Mouse (Mus musculus) CD4-positive helper T cell, adult 2 months (primary cell): ENCODE measurements at regions not wholly inside any gene's neighbourhood (a gene's known extent, or its start where the extent isn't known, plus 50 kb on each side); places are given as distances from the start of the nearest gene placed in this dataset.

Experiments used
- DNase-seq: peaks from one replicate; pipeline ENCODE4 v3.0.0-alpha.2; 2012; ENCODE audit warnings: low read depth, missing footprints, low spot score

DNA sequence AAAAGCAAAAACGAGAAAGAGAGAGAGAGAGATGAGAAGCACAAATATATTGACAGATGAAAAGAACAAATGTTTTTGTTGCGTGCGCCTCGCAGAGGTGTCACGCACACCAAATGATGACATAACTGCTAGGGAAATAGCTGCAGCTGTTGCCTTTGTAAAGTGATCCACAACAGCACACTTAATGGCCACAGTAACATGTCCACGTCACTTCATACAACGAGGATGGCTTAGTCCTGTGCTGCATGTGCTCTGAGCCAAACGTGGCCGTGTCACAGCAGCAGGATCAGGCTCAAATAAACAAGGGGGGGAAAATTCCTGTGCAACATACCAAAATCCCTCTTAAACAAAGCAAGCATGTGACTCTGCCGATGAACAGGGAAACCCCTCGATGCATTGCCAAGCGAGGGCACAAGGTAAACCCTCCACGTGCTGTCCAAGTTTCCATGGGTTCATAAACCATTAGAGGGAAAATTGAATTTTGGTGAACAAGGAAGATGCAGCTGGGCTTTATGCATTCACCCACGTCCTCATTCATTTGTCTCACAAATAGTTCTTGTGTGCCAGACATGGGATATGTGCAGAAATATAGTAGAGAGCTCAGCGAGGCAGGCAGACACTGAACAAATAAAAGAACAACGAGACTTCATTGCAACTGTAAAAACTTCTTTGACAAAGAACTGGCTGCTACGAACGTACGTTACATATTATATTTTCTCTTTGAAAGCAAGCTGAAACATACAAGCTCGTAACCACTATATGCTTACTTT is 223.0 kb upstream of the Pard3b start:
- no peak for DNase-seq

DNA sequence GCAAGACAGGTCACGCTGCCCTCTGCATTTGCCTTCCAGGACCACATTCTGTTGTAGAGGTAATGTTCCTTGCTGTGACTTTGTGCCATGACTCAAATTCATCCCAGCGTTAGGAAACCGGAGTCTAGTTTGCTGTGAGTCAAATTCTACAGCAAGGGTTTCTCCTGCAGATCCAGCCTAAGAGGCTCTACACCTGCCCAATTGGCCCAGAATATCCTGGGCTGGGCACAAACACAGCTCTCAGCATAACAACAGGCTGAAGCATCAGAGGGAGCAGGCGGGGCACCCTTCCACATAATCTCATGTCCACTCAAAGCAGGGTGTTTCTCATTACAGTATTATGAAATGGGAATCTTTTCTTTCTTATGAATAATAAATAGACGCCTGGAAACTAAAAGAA is 220.2 kb upstream of the Pard3b start:
- DNase-seq, result no peak

DNA sequence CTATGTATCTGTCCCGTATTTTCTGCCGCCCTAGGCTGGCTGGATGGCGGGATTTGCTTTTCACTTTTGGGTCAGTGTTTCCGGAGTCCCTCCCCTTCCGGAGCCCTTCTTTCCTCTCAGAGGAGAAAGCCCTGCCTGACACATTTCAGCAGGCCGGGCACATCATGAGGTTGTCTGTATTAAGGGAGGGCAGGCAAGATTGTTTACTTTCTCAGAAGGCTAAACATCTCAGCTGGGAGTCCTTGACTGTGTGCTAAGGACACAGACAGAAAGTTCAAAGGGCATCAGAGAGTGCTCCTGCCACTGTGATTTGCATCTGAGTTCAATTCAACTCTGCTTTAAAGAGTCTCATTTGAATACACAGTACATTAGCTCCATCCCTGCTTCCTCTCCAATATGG is 218.8 kb upstream of the Pard3b start:
- DNase-seq, result no peak

DNA sequence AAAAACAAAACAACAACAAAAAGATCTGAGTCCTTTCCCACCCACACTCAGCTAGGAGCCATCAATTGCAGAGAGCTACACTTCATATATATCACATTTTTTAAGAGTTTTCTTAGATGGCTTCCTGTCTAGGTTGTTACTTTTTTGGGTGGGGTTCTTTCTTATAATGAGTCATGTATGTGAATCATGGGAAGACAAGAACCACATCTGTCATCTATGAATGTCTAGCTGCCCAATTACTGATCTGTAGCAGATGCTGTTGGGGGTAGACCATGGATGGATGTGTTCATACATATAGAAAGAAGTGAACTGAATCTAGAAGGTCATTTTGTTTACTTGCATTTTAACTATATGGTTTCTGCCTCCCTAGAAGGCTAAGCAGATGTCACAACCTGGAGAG is 215.4 kb upstream of the Pard3b start:
- DNase-seq, result peak; percentile 39

DNA sequence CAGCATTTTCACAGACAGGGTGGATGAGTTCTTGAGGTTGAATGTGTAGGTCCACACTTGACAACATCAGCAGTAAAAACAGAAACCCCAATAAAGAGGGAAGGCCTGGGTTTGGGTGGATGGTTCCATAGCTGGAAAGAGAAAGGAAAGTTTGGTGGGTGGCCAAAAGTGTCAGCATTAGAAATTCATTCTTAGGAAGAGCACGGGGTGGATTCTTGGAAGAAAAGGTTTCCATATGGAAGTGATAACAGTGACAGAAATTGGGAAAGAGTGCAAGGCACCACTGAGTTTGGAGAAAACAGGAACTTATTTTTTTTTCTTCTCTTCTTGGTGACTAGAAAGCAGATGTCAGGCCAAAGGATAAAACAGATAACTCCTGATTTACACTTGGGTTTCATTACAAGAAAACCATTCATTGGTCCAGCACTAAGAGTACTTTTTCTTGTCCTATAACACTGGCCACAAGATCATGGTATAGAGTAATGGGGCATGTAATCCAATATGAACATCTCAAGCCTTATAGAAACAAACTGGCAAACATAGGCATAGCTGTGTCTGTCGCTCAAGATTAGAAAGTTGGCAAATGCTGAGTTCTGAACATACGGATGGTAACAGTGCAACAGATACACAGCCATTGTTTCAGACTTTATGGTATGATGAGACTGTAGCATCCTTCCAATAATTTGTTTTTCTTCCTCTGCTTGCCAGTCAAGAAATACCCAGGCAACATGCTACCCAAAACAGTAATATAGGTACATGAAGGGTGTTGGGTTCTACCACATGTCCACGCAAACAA is 209.7 kb upstream of the Pard3b start:
- DNase-seq, result no peak

DNA sequence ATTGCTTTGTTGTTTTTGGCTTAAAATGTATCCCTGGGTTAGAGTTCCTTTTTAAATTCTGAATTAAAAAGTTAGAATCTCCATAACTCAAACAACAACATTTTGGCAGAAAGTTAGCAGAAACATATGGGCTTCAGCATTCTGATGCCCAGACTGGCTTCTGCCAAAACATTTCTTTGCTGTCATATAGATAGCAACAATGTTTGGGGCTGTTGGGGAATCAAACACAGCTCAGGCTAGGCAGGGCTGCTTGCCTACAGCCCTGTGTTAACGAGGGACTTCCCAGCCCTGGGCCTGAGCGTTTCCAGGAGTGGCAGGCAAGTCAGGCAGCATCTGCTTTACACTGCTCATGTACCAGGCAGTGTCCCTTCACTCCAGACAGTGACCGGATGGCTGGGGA is 201.0 kb upstream of the Pard3b start:
- DNase-seq, result no peak

DNA sequence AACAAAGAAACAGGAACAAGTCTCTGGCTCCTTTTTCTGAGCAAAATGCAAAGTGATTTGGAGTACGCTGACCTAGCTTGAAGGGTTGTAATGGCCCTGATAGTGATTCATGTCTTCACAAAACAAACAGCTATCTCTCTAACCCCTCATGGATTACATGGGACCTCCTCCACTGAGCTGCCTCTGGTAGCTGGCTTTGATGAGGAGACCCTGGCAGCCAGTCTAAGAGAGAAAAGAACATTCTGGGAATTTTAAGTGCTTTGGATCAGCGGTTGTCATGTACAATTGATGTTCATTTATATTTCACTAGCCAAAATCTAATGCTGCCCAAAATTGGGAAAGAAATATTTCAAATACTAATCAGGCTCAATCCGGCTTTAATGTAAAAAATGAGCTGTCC is 177.2 kb upstream of the Pard3b start:
- DNase-seq, result no peak

DNA sequence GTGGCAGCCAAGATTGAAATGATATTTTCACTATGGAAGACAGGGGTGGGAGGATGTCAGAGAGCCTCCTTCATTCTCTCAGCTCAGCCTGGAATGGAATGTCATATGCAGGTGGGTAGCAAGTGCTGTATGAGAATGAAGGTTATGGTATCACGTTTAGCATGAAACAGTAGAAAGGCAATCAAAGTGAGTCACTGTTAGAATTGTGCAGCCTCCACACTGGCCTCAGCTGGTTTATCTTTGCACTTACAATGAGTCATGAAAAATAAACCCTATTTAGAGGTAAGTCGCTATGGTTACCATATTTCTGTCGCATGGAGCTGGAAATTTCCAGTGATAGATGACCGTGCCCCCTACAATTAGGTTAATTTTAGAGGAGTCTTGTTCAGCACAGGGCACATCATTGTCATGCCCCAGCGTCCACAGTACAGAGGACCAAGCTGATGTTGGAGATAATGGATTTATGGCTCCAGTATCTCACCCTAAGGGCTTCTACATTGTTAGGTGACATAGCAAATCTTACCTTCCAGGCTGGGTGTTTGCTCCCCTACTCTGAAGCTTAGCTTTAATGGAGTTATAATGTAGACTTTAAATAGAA is 167.9 kb upstream of the Pard3b start:
- no peak for DNase-seq

DNA sequence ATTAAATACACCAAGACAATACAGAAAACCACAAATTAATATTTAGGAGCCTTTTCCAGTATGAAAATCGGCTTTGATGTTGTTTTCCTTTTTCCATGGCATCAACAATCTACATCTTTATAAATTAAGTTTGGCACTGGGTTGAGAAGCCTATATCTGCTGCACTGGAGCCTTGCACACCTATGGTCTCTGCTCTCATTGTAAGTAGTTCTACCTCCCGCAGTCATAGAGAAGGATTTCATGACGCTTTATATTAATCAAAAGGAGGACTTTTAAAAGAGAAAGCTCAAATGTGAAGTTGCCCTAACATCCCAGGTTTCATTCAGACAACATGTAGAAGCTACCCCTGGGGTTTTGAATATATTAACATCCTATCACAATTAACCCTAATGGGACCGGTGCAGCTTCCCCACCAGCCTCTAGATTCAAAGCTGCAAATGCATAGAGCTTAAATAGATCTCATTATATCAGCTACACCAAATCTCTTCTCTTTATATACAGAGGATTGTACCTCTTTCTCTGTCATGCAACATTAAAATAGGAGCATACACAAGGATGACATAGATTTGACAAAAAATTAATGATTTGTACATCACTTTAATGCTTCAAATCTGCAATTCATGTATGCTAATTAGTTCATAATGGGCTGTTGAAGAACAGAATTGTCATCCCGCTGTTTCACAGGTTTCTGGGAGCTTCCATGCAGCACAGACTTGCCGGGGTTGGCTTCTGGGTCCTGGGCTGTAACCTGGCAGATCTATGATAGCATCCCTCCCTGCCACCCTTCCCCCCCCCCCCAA is 166.6 kb upstream of the Pard3b start:
- no peak for DNase-seq

DNA sequence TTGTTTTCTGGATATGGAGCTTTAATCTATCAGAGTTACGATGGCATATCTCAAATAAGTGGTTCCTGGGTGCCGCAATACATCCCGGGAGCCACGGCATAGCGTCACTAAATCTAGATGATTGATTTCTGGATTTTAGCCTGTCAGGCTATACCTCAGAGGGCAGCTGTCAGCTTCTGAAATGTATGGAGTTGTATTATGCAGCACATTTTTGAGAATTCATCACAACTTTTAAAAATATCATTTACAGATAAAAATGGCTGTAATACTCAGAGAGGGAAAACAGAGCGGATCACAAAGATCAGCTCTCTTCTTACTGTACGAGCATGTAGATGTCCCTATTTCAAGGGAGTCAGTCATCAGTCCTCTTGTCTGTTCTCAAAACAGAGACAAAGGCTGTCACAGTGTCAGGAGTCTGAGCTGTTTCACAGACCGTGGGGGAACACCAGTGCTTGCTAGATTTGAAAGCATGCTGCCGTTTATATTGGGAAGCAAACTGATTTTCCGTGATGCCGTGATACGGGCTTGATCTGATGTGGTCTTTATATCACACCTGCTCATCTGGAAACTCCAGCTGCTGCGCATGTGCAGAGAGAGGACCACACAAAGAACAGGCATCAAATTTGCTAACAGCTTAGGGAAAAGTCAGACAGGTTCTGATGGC is 165.9 kb upstream of the Pard3b start:
- DNase-seq, result no peak

DNA sequence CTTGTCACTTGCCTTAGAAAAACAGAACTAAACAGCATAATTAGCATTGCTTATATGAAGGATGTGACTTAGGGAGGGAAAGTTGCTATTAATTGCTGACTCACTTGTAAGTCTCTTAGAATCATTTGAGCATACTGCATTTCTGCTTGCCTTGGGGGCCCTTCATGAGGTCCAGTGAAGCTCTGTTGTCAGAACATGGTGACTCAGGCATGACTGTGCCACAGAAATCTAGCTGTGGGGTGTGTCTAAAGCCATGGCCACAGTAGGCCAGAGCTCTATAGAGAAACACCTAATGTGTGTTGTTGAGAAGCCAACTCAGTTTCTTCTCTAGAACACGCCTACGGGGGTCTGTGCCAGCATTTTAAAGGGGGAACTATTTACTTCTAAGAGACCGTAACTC is 153.2 kb upstream of the Pard3b start:
- DNase-seq, result no peak

DNA sequence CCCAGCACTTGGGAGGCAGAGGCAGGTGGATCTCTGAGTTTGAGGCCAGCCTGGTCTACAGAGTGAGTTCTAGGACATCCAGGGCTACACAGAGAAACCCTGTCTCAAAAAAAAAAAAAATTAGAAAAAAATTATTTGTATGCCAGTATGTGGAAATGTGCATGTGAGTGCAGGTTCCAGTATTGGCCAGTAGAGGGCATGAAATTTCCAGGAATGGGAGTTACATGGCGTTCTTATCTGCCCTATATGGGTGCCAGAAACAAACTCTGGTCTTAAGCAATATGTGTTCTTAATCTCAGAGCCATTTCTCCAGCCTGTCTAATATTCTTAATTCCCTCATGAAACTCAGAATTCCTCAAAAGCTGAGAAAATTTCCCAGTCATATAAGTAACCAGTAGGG is 113.7 kb upstream of the Pard3b start:
- DNase-seq, result no peak

DNA sequence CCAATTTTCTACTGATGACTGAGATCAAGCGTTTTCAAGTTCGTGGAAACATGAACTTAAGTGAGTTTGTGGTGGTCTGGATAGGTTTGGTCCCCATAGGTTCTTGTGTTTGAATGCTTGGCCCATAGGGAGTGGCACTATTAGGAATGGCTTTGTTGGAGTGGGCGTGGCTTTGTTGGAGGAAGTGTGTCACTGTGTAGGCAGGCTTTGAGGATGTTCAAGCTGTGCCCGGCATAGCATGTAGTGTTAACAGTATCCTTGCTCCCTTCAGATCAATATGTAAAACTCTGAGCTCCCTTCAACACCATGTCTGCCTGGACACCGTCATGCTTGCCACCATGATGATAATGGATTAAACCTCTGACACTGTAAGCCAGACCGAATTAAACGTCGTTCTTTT is 112.7 kb upstream of the Pard3b start:
- DNase-seq, result no peak

DNA sequence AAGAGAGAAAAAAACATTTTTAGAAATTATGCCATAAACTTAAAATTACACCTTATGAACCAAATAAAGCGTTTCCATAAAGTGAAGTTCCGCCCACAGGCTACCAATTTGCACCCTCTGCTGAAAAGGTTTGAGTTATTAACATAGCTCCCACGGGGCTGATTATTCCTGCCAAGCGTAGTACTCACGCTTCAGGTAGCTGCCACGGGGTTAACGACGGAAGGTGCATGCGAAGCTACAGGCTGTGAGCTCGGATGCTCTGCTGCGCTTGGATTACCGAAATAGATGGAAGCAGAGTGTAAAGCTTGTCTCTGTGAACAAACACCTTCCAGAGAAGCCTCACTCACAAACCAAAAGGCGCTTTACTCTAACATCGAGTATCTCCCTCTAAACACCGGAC is 109.9 kb upstream of the Pard3b start:
- no peak for DNase-seq

DNA sequence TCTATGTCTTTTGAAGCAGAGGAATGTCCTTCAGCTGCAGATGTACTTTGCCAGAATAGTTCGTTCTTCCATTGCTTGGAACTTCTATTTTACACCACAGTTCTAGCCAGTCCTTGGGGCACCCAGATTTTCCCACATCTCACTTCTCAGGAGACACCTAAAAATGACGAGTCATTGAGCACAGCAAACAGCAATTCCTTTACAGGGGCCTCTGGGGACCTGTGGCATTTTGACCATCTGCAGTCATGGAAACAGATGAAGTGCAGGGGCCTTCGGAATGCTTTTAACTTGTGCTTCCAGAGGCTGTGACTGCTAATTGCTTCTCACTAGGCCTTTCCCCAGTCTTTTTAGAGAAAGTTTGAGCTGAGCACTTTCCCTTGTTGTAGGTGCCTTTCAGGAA is 108.5 kb upstream of the Pard3b start:
- no peak for DNase-seq

DNA sequence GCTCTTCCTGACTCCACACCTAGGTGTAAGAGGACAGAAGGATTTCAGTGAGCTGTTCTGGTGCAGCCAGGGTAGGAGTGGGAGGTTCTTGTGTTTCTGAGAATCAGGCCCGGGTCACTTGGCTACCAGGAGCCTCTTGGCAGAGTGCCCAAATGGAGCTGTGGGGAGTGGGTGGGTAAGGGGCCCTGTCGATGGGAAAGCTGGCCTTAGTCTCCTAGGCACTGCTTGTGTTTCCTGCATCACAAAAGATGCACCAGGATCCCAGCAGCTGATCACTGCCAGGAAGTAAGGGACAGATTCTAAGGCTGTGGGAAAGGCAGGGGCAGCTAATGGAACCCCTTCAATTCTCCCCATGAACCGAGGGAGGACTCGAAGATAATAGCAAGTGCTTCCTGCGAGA is 107.1 kb upstream of the Pard3b start:
- no peak for DNase-seq

DNA sequence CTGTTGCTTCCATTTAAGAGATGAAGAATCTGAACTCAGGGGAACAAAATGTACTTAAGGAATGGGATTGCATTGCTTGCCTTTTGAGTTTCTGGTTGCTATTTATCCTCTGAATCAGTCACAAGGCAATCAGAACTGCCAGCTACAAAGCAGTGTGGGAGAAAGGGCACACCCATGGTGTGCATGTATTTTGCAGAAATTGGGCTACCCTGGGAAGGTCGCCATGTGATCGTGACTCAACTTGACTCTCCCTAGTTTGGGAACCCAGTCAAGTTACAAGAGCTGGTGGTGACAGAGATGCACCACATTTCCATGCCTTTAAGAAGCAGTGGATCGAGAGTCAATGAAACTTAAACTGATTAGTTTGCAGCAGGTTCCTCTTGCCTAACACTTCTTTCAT is 98.5 kb upstream of the Pard3b start:
- no peak for DNase-seq

DNA sequence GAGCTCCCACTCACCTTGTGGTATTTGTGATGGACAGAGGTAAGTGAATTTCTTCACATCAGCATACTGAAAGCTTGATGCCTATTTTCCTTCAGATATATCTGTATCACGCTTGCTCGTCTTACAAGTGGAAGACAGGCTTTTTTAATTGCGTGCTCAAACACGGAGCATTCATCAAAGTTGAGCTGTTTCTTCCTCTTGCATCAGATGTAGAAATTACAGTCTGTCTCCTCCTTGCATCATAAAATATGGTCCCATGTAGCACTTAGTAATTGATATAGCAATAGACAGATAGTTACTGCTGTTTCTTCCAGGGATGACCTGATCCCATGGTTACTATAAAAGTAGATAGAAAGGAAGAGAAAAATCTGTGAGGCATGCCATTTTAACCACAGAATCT is 97.5 kb upstream of the Pard3b start:
- no peak for DNase-seq

DNA sequence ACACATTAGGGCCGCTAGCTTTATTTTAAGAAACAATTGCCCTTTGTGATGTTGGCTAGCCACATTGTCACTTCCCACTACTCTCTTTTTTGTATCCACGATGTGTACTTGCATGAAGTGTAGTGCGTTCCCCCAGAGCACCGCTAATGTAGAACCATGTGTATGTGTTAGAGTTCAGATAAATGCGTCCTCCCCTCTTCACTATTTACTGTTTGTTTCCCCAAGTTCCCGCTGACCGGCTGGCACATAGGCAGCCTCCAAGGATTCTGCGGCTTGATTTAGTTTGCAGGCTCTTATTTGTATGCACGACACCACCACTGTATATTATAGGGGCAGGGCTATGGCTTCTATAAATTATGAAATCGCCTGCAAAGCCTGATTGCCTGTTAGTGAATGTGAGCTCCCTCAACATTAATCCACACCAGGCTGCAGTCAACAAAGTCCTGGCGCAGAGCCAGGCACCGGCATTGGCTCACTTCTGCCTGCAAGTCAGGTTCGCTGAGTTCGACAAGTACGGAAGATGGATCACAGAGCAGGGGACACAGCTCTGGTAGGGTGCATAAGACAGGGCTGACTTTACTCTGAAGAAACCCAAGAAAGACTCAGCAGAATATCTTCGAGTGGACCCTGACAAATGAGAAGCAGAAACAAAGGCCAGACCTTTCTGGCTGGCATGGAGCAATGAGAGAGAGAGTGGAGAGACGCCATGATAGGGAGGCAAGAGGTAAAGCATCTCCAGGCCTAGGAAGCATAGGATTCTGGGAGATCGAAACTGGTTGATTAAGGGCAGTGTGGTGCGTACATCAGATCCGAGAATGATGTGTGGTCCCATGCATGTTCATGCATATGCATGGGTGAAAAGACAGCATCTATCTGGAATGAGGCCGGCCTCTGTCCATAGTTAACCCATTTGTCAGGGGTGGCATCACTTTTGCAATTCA is 85.8 kb upstream of the Pard3b start:
- no peak for DNase-seq

DNA sequence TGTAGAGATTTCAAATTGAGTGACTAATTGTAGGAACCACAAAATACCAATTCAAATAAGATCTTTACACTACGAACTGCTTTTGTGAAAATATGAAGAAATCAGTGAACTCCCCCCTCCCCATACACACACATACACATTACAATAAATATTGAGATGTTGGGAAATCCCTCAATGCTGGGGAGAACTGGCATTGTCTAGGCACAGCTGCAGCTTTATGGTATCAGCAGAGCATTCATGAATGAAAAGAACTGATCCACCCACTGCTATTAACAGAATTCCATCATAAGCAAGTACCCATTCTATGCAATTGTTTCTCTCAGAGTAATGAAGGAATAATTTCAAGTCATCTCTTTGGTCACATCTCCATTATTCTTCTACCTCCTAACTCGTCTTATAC is 79.1 kb upstream of the Pard3b start:
- no peak for DNase-seq
